Mouse (Mus musculus) liver, embryonic 15.5 days (tissue): ENCODE measurements at regions not wholly inside any gene's neighbourhood (a gene's known extent, or its start where the extent isn't known, plus 50 kb on each side); places are given as distances from the start of the nearest gene placed in this dataset.

Experiments
- ATAC-seq: fragments of 200-750 bp; cut with Nextera tagmentation; 2 replicates; pipeline ENCODE4 v1.8.0; 2017; ENCODE audit warnings: moderate number of reproducible peaks, mild to moderate bottlenecking, moderate library complexity; ENCODE audit not compliant: insufficient read depth
- H3K27ac ChIP-seq: fragments of 300-500 bp; sonication (generic); replicated peaks from 2 replicates; pipeline ENCODE4 v1.5.1; 2015; ENCODE audit warnings: mild to moderate bottlenecking, inconsistent platforms
- H3K27me3 ChIP-seq: fragments of 300-500 bp; sonication (generic); 2 replicates; pipeline ENCODE4 v1.6.1; 2015; ENCODE audit warnings: mild to moderate bottlenecking, inconsistent platforms
- H3K36me3 ChIP-seq: fragments of 300-500 bp; sonication (generic); replicated peaks from 2 replicates; pipeline ENCODE4 v1.6.1; 2015; ENCODE audit warnings: moderate library complexity, mild to moderate bottlenecking, inconsistent platforms
- H3K4me1 ChIP-seq: fragments of 300-500 bp; sonication (generic); replicated peaks from 2 replicates; pipeline ENCODE4 v1.6.1; 2015; ENCODE audit warnings: inconsistent platforms
- H3K4me2 ChIP-seq: fragments of 300-500 bp; sonication (generic); 2 replicates; pipeline ENCODE4 v1.6.1; 2015; ENCODE audit warnings: moderate library complexity, mild to moderate bottlenecking, inconsistent platforms
- H3K4me3 ChIP-seq: fragments of 300-500 bp; sonication (generic); replicated peaks from 2 replicates; pipeline ENCODE4 v1.5.1; 2015; ENCODE audit warnings: mild to moderate bottlenecking, inconsistent platforms
- H3K9ac ChIP-seq: fragments of 300-500 bp; sonication (generic); 2 replicates; pipeline ENCODE4 v1.6.1; 2015; ENCODE audit warnings: moderate library complexity, mild to moderate bottlenecking, inconsistent platforms
- H3K9me3 ChIP-seq: fragments of 300-500 bp; sonication (generic); replicated peaks from 2 replicates; pipeline ENCODE4 v1.6.1; 2016; ENCODE audit warnings: inconsistent platforms
- WGBS: fragments of 180-500 bp; shearing (Covaris S2); methylation state at CpG from one replicate; pipeline ENCODE4 v1.1.7; 2015; ENCODE audit warnings: mixed read lengths; ENCODE audit not compliant: insufficient replicate concordance; 5-methylcytosine and 5-hydroxymethylcytosine counted together

DNA sequence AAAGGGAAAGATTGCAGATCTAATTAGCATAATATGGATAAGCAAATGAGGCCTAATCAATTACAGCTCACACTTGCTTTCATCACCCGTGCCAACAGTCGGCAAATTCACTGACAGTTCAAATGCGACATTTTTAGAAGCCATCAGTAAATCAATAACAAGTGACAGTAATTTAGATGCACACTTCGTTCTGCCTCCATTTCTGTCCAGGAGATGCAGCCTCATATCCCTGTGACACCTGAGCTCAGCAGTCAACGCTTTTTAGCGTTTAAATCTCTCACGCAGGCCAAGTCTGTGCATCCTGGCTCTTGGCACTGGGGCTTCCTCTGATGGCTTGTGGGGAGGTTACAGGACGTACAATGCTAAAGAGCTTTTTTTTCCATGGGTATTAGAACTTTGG, 218.0 kb downstream of the Nuf2 start:
- Histone ChIP-seq H3K36me3 (no peaks in the 10 kb centered on the region), H3K9me3 (no peaks in the 10 kb centered on the region), H3K4me3 (no peak overlapping the region), H3K9ac (no peak overlapping the region), H3K4me2 (no peak overlapping the region), H3K27me3 (no peaks in the 10 kb centered on the region), H3K4me1 (no peaks in the 10 kb centered on the region), H3K27ac (no peak overlapping the region)
- 66% methylated on average over 8 of the region's 8 CpGs for WGBS
- ATAC-seq, result no peak

DNA sequence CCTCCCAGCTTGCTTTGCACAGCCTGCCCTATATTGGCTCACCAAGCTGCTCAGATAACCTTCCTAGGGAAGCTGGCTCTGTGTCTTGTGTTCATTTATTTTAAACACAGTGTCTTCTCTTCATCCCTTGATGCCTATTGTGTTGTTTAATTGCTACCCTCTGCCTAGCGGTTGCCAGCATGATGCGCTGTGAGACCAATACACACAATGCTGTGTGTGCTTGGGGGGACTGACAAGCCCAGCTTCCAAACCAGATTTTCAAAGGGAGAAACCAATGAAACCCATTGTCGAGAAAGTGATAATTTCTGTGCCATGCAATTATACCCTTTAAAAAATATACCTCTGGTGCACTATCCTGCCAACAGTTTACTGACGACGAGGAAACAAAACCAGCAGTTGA, 247.8 kb downstream of the Nuf2 start:
- ATAC-seq, result no peak
- 75% methylated on average over 5 of the region's 5 CpGs for WGBS

DNA sequence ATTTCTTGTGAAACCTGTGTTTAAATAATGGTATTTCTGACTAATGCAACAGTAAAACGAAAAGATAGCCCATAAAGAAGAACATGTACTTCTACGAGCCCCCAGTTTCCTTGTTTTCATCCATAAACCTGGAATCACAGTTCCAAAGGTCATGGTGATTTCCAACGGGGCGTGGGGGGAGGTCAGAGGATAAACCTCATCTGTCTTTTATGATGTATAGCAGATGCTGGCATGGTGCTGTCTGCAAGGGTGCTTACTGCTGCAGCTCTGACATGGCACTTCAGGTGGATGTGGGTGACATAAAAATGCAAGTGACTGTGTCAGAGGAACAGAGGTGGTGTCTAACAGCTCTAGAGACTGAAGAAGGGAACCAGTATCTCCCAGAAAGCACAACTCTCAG, 260.5 kb downstream of the Nuf2 start:
- Histone ChIP-seq H3K27me3 (no peaks in the 10 kb centered on the region), H3K4me3 (no peak overlapping the region), H3K4me1 (no peaks in the 10 kb centered on the region), H3K9ac (no peak overlapping the region), H3K27ac (no peak overlapping the region), H3K9me3 (no peaks in the 10 kb centered on the region), H3K4me2 (no peak overlapping the region), H3K36me3 (no peaks in the 10 kb centered on the region)
- WGBS, result 57% methylated on average over 4 of the region's 4 CpGs
- ATAC-seq, result no peak

More for the DNA sequence above, 247.8 kb downstream of the Nuf2 start:
- Histone ChIP-seq H3K9me3 (no peaks in the 10 kb centered on the region), H3K4me3 (no peak overlapping the region), H3K36me3 (no peaks in the 10 kb centered on the region), H3K4me1 (no peaks in the 10 kb centered on the region), H3K27me3 (no peaks in the 10 kb centered on the region), H3K9ac (no peak overlapping the region), H3K27ac (no peak overlapping the region), H3K4me2 (no peak overlapping the region)

DNA sequence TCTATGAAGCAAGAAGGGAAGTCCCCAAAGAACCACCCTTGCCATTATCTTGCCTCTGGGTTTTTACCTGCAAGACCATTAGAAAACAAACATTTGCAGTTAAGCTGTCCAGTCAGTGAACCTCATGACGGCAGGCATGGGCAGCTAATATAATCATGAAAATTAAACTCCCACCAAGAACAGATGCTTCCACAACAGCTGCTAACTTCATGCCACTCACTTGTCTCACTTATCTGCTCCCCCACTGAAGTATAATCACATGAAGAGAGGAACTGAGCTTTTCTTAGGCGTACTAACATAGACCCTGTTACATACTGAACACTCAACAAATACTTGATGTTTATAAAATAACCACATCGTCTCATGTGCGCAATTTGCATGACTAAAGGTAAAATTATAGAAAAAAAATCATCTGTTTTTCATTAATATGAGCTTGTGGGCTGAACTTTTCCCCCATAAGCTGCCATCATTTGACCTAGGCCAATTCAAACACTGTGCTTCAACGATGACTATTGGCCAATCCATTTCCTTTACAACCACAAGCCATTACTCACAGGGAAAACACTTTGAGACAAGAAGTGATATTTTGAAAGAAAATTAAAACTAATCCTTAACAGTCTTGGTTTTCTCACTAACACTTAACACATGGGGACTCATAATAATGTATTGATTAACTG, 267.1 kb downstream of the Nuf2 start:
- no peak overlapping the region for H3K9ac ChIP-seq
- no peak overlapping the region for H3K4me3 ChIP-seq
- no peak overlapping the region for H3K27ac ChIP-seq
- H3K9me3 ChIP-seq, result no peaks in the 10 kb centered on the region
- WGBS, result 60% methylated on average over 5 of the region's 5 CpGs
- no peak overlapping the region for H3K4me2 ChIP-seq
- H3K27me3 ChIP-seq, result no peaks in the 10 kb centered on the region
- ATAC-seq, result no peak
- H3K36me3 ChIP-seq, result no peaks in the 10 kb centered on the region
- no peaks in the 10 kb centered on the region for H3K4me1 ChIP-seq

DNA sequence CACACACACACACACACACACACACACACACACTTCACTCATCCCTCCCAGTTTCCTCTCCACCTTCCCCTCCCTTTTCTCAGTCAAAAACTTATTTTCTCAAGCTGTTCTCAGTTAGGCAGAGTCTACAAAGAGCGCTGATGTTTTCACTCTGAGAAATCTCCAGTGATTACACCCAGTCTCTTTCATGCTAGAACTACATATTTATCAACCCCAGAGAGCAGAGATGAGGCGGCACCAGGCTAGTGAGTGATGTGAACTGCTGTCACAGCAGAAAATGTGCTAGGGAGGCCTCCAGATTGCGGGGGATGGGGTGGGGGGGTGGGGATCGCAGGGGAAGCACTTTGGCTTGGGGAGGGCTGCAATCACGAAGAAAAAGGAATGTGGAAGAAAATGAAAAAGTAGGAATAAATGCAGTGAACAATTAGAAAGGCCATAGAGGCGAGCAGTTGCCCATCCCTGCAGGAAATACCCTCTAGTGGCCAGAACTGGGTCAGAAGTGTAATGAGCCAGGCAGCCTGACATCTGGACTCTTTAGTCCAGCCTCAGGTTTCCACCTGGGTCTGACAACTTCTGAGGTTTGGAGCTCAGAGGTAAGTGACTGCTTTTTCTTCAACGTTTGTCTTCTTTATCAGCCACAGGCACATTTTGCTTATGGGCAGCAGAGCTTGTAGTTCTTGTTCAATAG, 276.9 kb downstream of the Nuf2 start:
- H3K4me2 ChIP-seq, result no peak overlapping the region
- no peak overlapping the region for H3K27ac ChIP-seq
- ATAC-seq, result no peak
- H3K27me3 ChIP-seq, result no peaks in the 10 kb centered on the region
- WGBS, result 31% methylated on average over 7 of the region's 7 CpGs
- no peaks in the 10 kb centered on the region; the same call in 1 of the 2 replicates for H3K9me3 ChIP-seq
- H3K9ac ChIP-seq, result no peak overlapping the region
- H3K36me3 ChIP-seq, result no peaks in the 10 kb centered on the region
- no peak overlapping the region for H3K4me3 ChIP-seq
- no peaks in the 10 kb centered on the region for H3K4me1 ChIP-seq

DNA sequence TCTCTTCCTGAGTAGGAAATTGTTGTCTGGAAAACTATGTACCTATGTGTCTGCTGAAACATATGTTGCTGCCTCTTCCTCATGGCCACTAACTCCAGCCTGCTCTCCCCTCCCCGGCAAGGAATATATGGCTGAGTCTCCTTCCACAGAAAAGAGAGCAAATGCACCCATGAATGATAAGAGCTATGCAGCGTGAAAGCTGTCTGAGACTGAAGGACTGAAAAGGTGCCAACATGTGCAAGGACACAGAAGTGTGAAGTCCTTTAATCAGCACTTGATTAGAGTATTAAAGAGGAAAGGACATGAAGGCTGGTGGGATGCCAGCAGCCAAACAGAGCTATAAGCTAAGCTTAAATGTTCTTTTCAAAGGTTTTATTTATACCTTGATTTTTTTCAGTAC, 279.1 kb downstream of the Nuf2 start:
- no peaks in the 10 kb centered on the region for H3K27me3 ChIP-seq
- no peaks in the 10 kb centered on the region for H3K4me1 ChIP-seq
- H3K9me3 ChIP-seq, result no peaks in the 10 kb centered on the region; the same call in 1 of the 2 replicates
- no peak overlapping the region for H3K4me3 ChIP-seq
- H3K27ac ChIP-seq, result no peak overlapping the region
- no peak overlapping the region for H3K4me2 ChIP-seq
- ATAC-seq, result no peak
- 43% methylated on average over 2 of the region's 2 CpGs for WGBS
- no peaks in the 10 kb centered on the region for H3K36me3 ChIP-seq
- no peak overlapping the region for H3K9ac ChIP-seq

DNA sequence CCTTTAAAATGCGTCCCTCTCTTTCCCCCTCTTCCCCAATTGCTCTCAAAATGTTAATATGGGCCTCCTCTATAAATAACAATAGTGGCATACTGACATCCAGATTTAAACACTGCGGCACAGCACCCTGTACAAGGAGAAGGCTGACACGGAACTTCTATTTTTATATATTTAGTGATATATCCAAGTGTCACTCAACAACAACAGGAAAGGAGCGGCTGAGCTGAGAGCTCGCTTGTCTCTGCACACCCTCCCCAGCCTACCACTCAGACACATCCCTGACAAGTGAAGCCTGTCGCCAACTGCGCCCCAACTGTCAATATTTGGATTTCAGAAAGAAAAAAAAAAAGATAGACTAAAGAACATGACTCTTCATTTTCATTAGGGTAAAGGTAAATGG, 282.2 kb downstream of the Nuf2 start:
- WGBS, result 62% methylated on average over 7 of the region's 7 CpGs
- Histone ChIP-seq H3K27ac (no peak overlapping the region), H3K9me3 (no peaks in the 10 kb centered on the region; the same call in 1 of the 2 replicates), H3K4me3 (no peak overlapping the region), H3K27me3 (no peaks in the 10 kb centered on the region), H3K4me1 (no peaks in the 10 kb centered on the region), H3K9ac (no peak overlapping the region), H3K4me2 (no peak overlapping the region), H3K36me3 (no peaks in the 10 kb centered on the region)
- no peak for ATAC-seq

DNA sequence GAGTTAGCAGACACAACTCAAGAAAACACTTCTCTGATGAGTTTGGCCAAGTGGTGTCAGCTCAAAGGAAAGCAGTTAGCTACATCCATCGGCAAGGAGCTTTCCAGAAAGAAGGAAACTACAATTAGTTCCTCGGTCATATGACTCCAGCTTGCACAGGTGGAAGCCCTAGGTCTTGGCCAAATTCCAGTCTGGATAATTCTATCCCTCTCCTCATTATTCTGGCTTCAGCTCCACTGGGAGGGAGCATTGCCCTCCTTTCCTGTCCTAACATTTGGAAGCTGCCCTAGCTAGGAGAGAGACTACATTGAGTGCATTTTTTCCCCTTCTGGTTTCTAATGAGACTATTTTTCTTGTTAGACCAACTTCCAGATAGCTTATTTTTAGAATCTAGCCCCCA, 290.9 kb downstream of the Nuf2 start:
- WGBS, result 61% methylated on average over 2 of the region's 2 CpGs

DNA sequence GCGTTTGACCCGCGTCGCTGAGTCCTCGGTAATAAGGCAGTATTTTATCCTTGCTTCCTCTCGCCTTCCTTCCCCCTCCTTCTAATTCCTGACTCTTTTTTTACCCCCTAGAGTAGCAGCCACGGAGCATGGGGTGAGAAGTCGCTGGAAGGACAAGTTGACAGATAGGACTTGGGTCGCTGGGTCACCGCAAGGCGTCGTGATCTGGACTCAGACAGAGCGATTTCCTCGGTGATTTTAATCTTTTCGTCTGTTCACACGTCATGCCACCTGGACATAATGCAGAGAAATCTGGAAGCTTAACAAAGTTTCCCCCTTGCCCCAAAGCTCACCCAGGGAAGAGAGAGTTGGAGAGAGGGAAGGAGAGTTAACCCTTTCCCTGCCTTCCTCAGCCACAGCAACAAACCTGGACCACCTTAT, 292.6 kb downstream of the Nuf2 start:
- Histone ChIP-seq H3K4me3 (no peak overlapping the region), H3K4me2 (no peak overlapping the region), H3K27ac (no peak overlapping the region), H3K4me1 (no peaks in the 10 kb centered on the region), H3K9ac (no peak overlapping the region), H3K36me3 (no peaks in the 10 kb centered on the region), H3K27me3 (0 out of 2 replicates have a peak, but pooled peaks cover 3% of the 10 kb centered on the region), H3K9me3 (no peaks in the 10 kb centered on the region)
- ATAC-seq, result no peak
- 23% methylated on average over 16 of the region's 16 CpGs for WGBS

More for the DNA sequence above, 290.9 kb downstream of the Nuf2 start:
- Histone ChIP-seq H3K4me2 (no peak overlapping the region), H3K9ac (no peak overlapping the region), H3K4me3 (no peak overlapping the region), H3K27ac (no peak overlapping the region), H3K4me1 (no peaks in the 10 kb centered on the region), H3K9me3 (no peaks in the 10 kb centered on the region), H3K36me3 (no peaks in the 10 kb centered on the region), H3K27me3 (0 out of 2 replicates have a peak, but pooled peaks cover 3% of the 10 kb centered on the region)
- no peak for ATAC-seq

DNA sequence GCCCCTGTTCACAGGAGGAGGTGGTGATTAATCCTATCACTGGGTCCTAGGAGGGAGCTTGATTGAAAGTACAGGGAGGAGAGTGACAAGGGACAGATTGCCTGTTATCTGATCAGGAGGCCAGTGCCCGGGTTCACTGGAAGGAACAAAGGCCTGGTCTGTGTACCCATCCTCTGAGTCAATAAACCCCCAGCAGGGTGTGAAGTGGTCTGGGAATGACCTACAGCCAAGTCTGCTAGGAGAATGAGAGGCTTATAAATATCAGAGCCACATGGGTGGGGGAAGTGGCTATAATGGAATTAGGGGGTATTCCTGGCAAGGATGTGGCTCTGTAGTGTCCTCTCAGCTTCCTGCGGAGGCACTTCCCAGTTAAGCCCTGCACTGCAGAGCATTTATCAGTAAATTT, 296.0 kb downstream of the Nuf2 start:
- no peaks in the 10 kb centered on the region for H3K36me3 ChIP-seq
- H3K9ac ChIP-seq, result no peak overlapping the region
- H3K27ac ChIP-seq, result no peak overlapping the region
- no peaks in the 10 kb centered on the region for H3K4me1 ChIP-seq
- H3K27me3 ChIP-seq, result 0 out of 2 replicates have a peak, but pooled peaks cover 3% of the 10 kb centered on the region
- no peak overlapping the region for H3K4me3 ChIP-seq
- H3K9me3 ChIP-seq, result no peaks in the 10 kb centered on the region
- ATAC-seq, result no peak
- 28% methylated on average over 2 of the region's 2 CpGs for WGBS
- H3K4me2 ChIP-seq, result no peak overlapping the region

DNA sequence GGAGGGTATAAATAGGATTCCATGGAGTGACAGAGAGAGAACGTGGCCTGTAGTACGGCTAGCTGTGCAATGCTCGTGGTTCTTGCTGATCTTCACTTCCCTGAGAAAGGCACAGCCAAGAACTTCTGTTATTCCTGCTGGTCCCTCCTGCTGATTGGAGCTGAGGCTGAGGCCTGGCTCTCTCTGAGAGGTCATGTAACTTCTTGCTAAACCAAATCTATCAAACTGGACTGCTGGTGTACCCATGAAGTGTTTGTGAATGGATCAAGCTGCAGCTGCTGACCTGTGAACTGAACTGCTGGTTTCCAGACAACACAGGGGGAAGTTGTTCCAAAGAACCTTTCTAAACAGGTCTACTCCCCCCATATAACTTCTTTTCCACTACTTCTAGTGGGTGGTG, 297.9 kb downstream of the Nuf2 start:
- H3K4me3 ChIP-seq, result no peak overlapping the region
- no peaks in the 10 kb centered on the region for H3K9me3 ChIP-seq
- ATAC-seq, result no peak
- H3K27me3 ChIP-seq, result no peaks in the 10 kb centered on the region
- H3K9ac ChIP-seq, result no peak overlapping the region
- no peak overlapping the region for H3K4me2 ChIP-seq
- no peak overlapping the region for H3K27ac ChIP-seq
- H3K4me1 ChIP-seq, result no peaks in the 10 kb centered on the region
- no peaks in the 10 kb centered on the region for H3K36me3 ChIP-seq
- 70% methylated on average over 3 of the region's 3 CpGs for WGBS
